ENCODE assay signal across 1 mouse cellular context in the genomic region with DNA sequence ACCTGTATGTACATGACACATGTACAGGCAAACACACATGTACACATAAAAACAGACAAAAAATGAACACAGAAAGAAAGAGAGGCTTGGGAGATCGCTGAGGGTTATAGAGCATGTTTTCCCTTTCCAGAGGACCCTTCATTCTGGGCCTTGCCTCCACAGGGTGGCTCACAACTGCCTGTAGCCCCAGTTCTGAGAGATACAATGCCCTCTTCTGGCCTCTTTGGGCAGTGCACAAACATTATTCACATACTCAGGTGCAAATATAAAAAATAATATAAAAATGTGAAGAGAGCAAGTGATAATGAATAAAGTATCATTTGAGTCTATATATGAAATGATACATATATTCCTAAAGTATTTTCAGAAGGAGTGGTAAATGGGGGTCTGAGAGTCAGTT.
TF ChIP-seq lines count a peak whose summit lies in the region.

No protein-coding gene starts in this region.

TF ChIP-seq in CH12.LX, 34 proteins besides CTCF, POLR2A, EP300 and RAD21:
- TF ChIP-seq HCFC1 (IDR thresholded peaks at IDR 0.05; ENCODE audit: low read depth, low read length) (no peak), ELF1 (IDR thresholded peaks at IDR 0.05; ENCODE audit: low read depth, low read length) (no peak), SMC3 (IDR thresholded peaks at IDR 0.05; ENCODE audit: low read depth, low read length) (peak; percentile 24; the same call in 1 of the 2 replicates), ETS1 (conservative IDR thresholded peaks at IDR 0.05; ENCODE audit: low read depth, low read length) (no peak)
